Mouse (Mus musculus) frontal cortex, postnatal 14 days (tissue): ENCODE data around the gene Etnppl.

Experiments used
- DNase-seq, 2 experiments: peaks; one replicate each; pipeline ENCODE4 v3.0.0; 2022; ENCODE audit warnings: low spot score in 2 of 2

The Etnppl gene

DNA sequence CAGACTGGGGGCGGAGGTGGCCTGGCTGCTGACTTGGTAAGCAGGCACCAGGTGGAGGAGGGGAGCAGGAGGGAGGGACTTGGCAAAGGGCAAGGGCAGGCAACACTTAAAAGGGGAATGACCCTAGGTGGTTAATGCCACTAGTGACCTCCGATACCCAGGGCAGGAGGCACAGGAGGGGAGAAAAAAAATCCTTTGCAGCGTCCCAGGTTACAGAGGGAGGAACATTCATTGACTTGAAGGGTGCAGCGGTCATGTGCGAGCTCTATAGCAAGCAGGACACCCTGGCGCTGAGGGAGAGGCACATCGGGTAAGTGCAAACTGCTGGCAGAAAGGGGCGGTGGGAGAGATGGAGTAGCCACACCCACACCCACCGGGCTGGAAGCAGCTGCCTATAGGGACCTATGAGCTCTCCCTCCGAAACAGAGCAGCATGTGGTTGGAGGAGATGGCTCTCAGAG, at the start of gene Etnppl:
Gene Etnppl (plus strand): TSS at position 10 of the 460 bp plus-strand sequence.
- DNase-seq = no peak

- DNase-seq = no peak
Observed at GRCm38 (mm10) chr3:130568331-130569095, 48.7 kb upstream of the Etnppl start.

GRCm38 (mm10) chr3:130573243-130573642, 44.0 kb upstream of the Etnppl start:
- no peak for DNase-seq

DNA sequence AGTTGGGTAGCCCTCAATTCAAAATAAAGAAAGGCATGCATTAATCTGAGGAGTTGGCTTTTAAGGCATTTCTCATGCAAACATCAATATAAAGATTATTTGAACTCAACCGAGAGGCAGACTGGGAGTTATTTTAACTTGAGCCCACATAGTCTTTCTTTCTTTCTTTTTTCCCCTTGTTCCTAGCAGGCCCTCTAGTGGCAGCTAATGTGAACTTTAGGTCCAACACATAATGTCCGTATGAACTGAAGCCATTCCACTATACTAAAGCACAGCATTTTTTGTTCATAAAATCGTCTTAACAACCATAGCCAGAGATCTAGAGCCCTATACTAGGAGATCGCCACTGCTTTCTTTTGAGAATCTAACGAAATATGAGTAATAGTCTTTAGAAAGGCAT, 42.6 kb upstream of the Etnppl start:
- DNase-seq = peak in 1 of 2 experiments; percentile 23

DNA sequence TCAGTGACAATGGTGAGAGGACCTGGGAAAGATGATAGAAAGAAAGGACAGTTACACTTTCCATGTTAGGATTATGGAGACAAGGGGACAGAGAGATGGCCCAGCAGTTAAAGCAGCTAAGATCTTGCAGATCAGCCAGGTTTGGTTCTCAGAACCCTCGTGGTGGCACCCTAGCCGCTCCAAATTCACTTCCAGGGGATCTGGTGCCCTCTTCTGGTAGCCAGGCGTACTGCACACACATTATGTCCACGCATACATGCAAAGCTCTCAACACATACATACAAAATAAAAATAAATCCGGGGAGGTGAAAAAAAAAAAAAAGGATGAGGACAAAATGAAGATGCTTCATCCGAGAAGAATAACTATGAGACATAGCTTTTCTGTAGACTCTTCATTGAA, 40.6 kb upstream of the Etnppl start:
- no peak for DNase-seq

- no peak for DNase-seq
Observed at GRCm38 (mm10) chr3:130579501-130579900, 37.7 kb upstream of the Etnppl start.

DNA sequence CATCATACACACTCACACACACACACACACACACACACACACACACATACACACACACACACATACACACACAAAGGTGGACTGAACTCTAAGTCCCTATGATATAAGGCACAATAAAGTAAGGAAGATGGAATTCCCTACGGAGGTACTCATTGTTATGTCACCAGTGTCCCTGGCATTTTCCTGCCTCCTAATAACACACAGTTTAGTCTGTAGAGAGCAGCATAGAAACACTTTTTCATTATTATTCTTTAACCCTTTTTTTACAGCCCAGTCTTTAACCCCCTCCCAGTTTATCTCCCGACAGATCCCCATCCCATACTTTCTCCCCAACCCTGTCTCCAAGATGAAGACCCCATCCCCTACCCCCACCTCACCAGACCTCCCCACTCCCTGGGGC, 35.7 kb upstream of the Etnppl start:
- no peak for DNase-seq

- DNase-seq = no peak
Observed at GRCm38 (mm10) chr3:130582903-130583664, 34.2 kb upstream of the Etnppl start.

GRCm38 (mm10) chr3:130584007-130584406, 33.2 kb upstream of the Etnppl start:
- no peak for DNase-seq

GRCm38 (mm10) chr3:130595050-130595449, 22.2 kb upstream of the Etnppl start:
- no peak for DNase-seq

GRCm38 (mm10) chr3:130601491-130601890, 15.8 kb upstream of the Etnppl start:
- no peak for DNase-seq

DNA sequence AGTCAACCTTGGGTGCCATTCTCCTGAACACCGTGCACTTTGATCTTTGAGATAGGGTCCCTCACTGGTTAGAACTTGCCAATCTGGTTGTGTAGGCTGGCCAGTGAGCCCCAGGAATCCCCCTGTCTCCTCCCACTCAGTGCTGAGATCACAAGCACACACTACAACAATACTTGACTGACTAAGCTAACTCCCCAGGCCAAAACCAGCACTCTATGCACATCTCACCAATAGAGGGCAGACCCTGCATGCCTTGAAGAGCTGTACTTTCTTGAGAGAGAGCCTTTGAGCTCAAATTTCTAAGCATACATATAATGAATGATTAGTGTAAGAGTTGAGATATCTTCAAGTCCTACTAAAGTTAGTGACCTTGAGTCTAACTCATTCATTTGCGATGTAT, 9.3 kb upstream of the Etnppl start:
- no peak for DNase-seq

DNA sequence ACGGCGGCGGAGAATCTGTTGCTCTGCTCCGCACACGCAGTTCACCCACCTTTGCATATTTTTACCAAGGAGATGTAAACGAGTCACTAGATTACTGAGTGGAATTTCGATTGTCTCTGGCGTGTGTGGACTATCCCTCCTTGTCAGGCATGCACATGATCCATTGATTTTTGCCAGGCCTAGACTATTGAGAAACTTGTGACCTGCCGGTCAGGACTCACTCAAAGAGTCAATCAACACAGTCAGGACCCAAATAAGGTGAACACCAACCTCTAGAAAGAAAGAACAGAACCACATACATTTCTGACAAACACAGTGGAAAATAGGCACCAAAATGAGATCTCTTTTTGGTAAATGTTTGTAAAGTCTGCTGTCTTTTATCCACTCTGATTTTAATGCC, 2.8 kb upstream of the Etnppl start:
- DNase-seq = no peak

GRCm38 (mm10) chr3:130615625-130616024, 1.6 kb upstream of the Etnppl start:
- DNase-seq = no peak

GRCm38 (mm10) chr3:130620517-130621146, 3.4 kb downstream of the Etnppl start:
- DNase-seq = no peak

- no peak for DNase-seq
Observed at GRCm38 (mm10) chr3:130628358-130628757, 11.1 kb downstream of the Etnppl start.

DNA sequence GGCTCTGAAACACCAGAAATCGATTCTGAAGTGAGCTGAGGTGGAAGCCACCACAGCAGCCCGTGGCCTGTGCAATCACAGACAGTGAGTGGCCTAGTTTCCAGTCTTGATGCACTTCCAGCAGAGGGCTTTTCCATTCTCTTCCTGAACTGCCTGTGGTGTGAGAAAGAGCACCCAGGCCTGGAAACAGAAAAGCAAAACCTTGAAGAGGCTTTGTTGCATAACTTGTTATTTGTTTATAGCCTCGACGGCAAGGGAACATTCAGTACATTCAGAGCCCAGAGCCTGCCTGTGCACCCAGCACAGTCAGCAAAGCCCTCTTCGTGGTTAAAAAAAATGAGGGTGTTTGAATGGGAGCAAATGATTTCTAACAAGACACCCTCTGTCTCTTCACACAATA, 16.6 kb downstream of the Etnppl start:
- DNase-seq = no peak

DNA sequence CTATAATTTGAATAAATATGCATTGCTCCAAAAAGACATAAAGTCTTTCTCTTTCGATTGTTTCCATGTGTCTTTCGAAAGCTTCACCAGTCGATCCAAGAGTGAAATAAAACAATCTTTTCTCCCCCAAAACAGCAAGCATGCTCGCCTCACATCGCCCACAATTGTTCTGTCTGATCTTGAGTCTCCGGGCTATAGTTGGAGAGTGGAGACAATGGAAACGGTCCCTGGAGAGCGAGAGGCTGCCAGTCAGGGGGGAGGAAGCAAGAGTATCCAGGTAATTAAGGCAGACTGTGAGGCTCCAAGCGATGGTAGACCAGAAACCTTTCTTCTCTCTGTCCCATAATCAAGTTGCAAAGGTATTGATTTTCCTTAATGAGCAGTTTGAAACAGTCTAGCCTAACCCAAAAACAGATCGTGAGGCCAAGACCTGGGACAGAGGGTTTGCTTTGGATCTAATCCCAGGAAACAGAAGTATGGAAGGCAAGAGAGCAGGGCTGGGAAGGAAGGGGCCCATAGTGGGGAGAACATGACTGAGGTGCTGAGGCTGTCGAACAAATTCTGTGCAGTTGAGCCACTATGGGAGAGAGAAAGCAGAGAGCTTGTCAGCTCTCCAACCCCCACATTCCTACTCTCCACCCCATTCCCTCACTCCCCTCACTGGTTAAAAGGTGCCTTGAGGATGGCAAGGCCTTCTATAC, 29.0 kb downstream of the Etnppl start:
- no peak for DNase-seq

DNA sequence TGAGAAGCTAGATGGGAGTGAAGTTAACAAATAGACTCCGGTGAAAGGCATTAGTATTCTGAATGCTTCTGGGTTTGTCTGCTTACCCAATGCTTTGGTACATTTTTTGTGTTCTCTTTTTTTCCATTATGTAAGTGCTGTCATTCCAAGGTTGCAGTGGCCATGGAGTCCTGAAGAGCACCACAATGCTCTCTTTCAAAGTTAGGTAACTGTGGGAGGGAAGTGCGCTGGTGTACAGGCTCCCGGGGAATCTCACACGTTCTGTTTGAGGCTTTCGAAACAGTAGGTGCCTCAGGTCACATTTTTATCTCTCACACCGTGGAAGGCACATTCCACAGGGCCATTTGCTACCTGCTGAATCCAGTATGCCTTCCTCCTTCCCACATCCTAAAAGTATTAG, 32.3 kb downstream of the Etnppl start:
- DNase-seq = no peak

- no peak for DNase-seq
Observed at GRCm38 (mm10) chr3:130660619-130661018, 43.4 kb downstream of the Etnppl start.

GRCm38 (mm10) chr3:130662496-130662895, 45.2 kb downstream of the Etnppl start:
- DNase-seq = no peak

- DNase-seq = no peak
Observed at GRCm38 (mm10) chr3:130671291-130671690, 54.0 kb downstream of the Etnppl start.
